Mouse (Mus musculus) erythroblast, adult 5-6 weeks (primary cell): ENCODE data around the gene Snapc1. TPM values are rescaled to one million over a fixed set of nuclear protein-coding genes. Genes with fewer than 3 reads are reported as not detected.

Source experiments
- ATAC-seq: replicated peaks from 2 replicates; pipeline ENCODE4 v1.8.0; 2016; ENCODE audit warnings: moderate number of reproducible peaks, mild to moderate bottlenecking, moderate TSS enrichment, inconsistent platforms; ENCODE audit not compliant: poor library complexity, low FRiP score, severe bottlenecking
- total RNA-seq, 2 experiments: library from RNA; stranded (forward) in 1 of 2; stranded (reverse) in 1 of 2; fragments of 150-400 nt in 1 of 2; fragments of 200-764, 138-1000 nt in 1 of 2; gene quantifications; 2 replicates each; pipeline versions ENCODE4 v1.2.3 to v1.2.4; 2015 to 2017; ENCODE audit warnings: low replicate concordance in 2 of 2

The Snapc1 gene
- total RNA-seq (2015; ENCODE audit: low replicate concordance) (1.5 and 2.5 TPM in 2 replicates), total RNA-seq (2017; ENCODE audit: low replicate concordance) (1.2 and 4.9 TPM in 2 replicates)

GRCm38 (mm10) chr12:73964291-73965281, at the start of gene Snapc1:
Gene Snapc1, plus strand, starts transcription at chr12:73964481.
- ATAC-seq = peak; percentile 100

GRCm38 (mm10) chr12:73918479-73918878, 45.8 kb upstream of the Snapc1 start:
- no peak for ATAC-seq

- no peak for ATAC-seq
Observed at GRCm38 (mm10) chr12:73930266-73930665, 34.0 kb upstream of the Snapc1 start.

DNA sequence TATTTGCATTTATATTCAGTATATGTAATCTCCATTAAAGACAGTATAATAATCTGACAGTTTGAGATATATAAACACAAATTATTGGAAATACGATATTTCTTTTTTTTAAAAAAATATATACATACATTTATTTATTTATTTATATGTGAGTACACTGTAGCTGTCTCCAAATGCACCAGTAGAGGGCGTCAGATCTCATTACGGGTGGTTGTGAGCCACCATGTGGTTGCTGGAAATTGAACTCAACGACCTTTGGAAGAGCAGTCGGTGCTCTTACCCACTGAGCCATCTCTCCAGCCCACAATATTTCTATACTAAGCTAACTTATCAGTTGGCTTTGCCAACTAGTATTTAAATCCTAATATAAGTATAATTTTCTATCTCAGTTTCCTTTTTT, 33.0 kb upstream of the Snapc1 start:
- ATAC-seq = no peak

- ATAC-seq = no peak
Observed at GRCm38 (mm10) chr12:73934528-73934927, 29.8 kb upstream of the Snapc1 start.

- ATAC-seq = no peak
Observed at GRCm38 (mm10) chr12:73937353-73937752, 26.9 kb upstream of the Snapc1 start, which contains the start of gene Gm49321. Gene Gm49321, plus strand, starts transcription at chr12:73937653.

DNA sequence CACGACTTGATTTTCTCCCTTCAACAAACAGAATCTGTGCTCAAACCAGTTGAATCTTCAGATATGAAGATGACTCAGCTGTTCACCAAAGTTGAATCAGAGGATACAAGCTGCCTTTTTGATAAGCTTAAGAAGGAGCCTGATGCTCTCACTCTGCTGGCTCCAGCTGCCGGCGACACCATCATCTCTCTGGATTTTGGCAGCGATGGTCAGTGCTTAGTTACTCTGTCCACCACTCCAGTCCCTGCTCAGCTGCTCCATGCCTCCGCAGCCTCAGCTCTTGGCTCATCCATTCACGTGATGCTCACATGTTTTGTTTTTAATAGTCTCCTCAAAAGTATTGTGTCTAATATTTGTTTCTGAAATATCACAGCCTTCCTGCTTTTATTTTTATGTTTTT, 24.7 kb upstream of the Snapc1 start:
- ATAC-seq = no peak

DNA sequence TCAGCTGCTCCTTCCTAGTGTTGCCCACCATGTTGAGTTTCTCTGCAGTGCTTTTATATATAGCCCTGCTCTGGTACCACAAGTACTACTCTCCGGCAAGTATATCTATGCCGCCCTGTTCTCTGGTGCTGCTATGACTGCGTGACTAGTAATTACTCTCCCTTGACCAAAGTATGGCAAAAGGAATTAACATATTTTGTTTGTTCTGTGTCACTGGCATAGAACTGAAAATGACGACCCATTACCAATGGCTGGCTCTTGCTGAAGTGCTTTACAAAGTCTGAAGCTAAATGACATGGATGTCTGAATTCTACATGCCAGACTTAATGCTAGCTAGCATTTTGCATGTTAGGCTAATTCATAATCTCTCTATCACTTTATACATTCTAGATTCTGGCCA, 15.9 kb upstream of the Snapc1 start:
- no peak for ATAC-seq

DNA sequence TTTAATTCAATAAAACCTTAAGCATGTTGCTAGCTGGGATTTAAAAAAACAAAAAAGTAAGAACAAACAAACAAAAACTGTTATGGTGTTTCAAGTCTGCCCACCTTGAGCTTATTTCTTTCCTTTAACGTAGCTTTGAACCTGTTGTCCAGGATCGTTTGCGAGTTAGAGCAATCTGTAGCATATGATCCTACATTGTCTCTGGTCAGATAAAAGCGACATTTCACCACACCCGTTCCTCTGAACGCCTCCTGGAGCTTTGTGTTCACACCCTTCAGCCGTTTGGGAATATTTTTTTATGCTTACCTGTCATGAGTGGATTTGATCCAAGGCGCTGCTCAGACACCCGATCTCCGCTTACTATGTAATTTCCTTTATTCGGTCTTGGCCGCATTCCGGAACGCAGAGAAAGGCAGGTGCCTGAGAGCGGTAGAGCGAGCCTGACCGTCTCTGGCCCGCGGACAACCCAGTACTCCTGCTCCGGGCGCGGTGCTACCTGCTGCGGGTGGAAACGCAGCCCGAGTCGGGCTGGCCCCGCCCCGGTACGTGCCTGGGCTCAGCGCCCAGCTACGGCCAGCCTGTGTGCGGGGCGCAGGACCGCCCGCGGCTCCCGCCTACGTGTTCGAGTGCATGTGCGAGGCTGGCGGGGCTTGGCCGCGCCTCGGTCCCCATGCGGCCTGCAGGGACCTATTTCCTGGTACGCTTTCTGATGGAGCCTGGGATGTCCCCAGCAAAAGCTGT, 14.8 kb upstream of the Snapc1 start:
- ATAC-seq = no peak

GRCm38 (mm10) chr12:73952879-73953278, 11.4 kb upstream of the Snapc1 start:
- ATAC-seq = no peak

GRCm38 (mm10) chr12:73953420-73954186, 10.7 kb upstream of the Snapc1 start:
- no peak for ATAC-seq

GRCm38 (mm10) chr12:73954785-73955184, 9.5 kb upstream of the Snapc1 start:
- no peak for ATAC-seq

- no peak for ATAC-seq
Observed at GRCm38 (mm10) chr12:73957676-73958075, 6.6 kb upstream of the Snapc1 start.

GRCm38 (mm10) chr12:73958830-73959229, 5.5 kb upstream of the Snapc1 start:
- no peak for ATAC-seq

- ATAC-seq = no peak
Observed at GRCm38 (mm10) chr12:73969142-73969541, 4.9 kb downstream of the Snapc1 start.

GRCm38 (mm10) chr12:73974584-73974983, 10.3 kb downstream of the Snapc1 start:
- ATAC-seq = no peak

- no peak for ATAC-seq
Observed at GRCm38 (mm10) chr12:73978144-73978543, 13.9 kb downstream of the Snapc1 start.

GRCm38 (mm10) chr12:73979667-73980066, 15.4 kb downstream of the Snapc1 start:
- ATAC-seq = no peak

DNA sequence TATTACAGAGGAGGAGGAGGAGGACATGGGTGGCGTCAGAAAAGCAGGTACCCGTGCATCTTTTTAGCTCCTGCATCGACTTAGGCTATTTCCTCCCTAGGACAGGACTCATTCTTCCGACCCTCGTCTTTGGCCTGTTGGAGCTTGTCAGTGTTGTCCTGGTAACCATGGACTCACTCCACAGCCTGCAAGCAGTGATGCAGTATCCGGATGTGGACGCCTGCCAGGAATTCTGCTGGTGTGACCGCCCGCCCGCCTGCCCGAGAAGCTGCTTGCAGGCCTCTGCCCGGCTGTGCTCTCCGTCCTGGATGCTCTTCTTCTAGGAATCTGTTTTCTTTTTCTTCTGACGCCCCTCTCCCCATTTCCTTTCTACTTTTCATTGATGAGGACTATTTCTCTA, 18.3 kb downstream of the Snapc1 start:
- no peak for ATAC-seq

DNA sequence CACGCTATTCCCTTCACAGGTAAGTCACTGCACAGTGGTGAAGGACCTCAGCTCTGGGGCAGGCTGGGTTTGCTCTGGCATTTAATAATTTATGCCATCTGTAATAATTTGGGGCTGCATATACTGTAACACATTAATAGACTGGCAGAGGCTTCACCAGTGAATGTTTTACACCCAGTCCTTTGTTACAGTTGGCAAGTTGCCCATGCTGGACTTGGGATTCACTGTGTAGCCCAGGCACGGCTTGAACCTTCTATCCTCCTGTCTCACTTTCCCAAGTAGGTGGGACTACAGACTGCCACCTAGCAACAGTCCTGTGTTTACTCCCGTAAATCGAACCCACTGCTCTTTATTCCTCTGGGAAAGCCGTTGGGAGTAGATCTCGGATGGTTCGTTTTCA, 22.0 kb downstream of the Snapc1 start:
- ATAC-seq = no peak
